Mouse (Mus musculus) CH12.LX (cell line): ENCODE data around the gene Zmat3. TPM values are rescaled to one million over a fixed set of nuclear protein-coding genes. Genes with fewer than 3 reads are reported as not detected.

Experiments
- DNase-seq: peaks from one replicate; pipeline ENCODE4 v3.0.0-alpha.2; 2013; ENCODE audit errors: extremely low read depth
- H3K27ac ChIP-seq: 2 replicates; pipeline ENCODE4 v1.5.1; 2012; ENCODE audit warnings: low read depth, mild to moderate bottlenecking, control low read depth, moderate library complexity; ENCODE audit not compliant: insufficient read depth
- H3K27me3 ChIP-seq: replicated peaks from 2 replicates; pipeline ENCODE3; 2012; ENCODE audit warnings: inconsistent platforms
- H3K36me3 ChIP-seq, 2 experiments: replicated peaks in 1 of 2; 2 replicates each; pipeline versions ENCODE3 to v1.6.1; 2012; ENCODE audit warnings: inconsistent platforms in 1 of 2, low read length in 1 of 2, mild to moderate bottlenecking in 1 of 2, mixed read lengths in 1 of 2, moderate library complexity in 1 of 2; ENCODE audit not compliant: control insufficient read depth in 1 of 2, insufficient read depth in 1 of 2
- H3K4me1 ChIP-seq, 2 experiments: 2 replicates each; pipeline ENCODE4 v1.6.1; 2012; ENCODE audit warnings: inconsistent platforms in 1 of 2, moderate library complexity in 1 of 2; ENCODE audit not compliant: insufficient read depth in 2 of 2, control insufficient read depth in 1 of 2
- H3K4me2 ChIP-seq: 2 replicates; pipeline ENCODE4 v1.6.1; 2012; ENCODE audit warnings: low read depth, mild to moderate bottlenecking, control low read depth; ENCODE audit not compliant: poor library complexity, insufficient read depth, severe bottlenecking
- H3K4me3 ChIP-seq, 3 experiments: fragments of 150-350 bp in 1 of 3; sonication (generic) in 1 of 3; replicated peaks in 1 of 3; 2 replicates each; pipeline versions ENCODE3 to v1.5.1; 2011 to 2012; ENCODE audit warnings: low read depth in 2 of 3, low read length in 2 of 3, mild to moderate bottlenecking in 2 of 3, moderate library complexity in 2 of 3, control low read depth in 1 of 3, improper control_type of control experiment in 1 of 3, inconsistent platforms in 1 of 3, mixed read lengths in 1 of 3; ENCODE audit not compliant: poor library complexity in 1 of 3
- H3K79me2 ChIP-seq: replicated peaks from 2 replicates; pipeline ENCODE4 v1.6.1; 2012; ENCODE audit warnings: mild to moderate bottlenecking, moderate library complexity; ENCODE audit not compliant: control insufficient read depth, poor library complexity, insufficient read depth, severe bottlenecking; ENCODE audit errors: extremely low read depth
- H3K9ac ChIP-seq: 2 replicates; pipeline ENCODE4 v1.6.1; 2012; ENCODE audit warnings: low read depth, mild to moderate bottlenecking, control low read depth, moderate library complexity; ENCODE audit not compliant: insufficient read depth
- H3K9me3 ChIP-seq: replicated peaks from 2 replicates; pipeline ENCODE3; 2012; ENCODE audit warnings: low read length, inconsistent platforms, mixed read lengths
- CHD2 ChIP-seq: IDR thresholded peaks from 2 replicates; pipeline ENCODE4 v1.6.1; 2011; ENCODE audit warnings: low read length, improper control_type of control experiment
- ELF1 ChIP-seq: IDR thresholded peaks from 2 replicates; pipeline ENCODE4 v1.6.1; 2014; ENCODE audit warnings: low read depth, mild to moderate bottlenecking, inconsistent platforms, low read length, improper control_type of control experiment
- EP300 ChIP-seq: IDR thresholded peaks from 2 replicates; pipeline ENCODE4 v1.6.1; 2011; ENCODE audit warnings: low read length, improper control_type of control experiment
- IRF4 ChIP-seq: IDR thresholded peaks from 2 replicates; pipeline ENCODE4 v1.6.1; 2014; ENCODE audit warnings: low read depth, mild to moderate bottlenecking, inconsistent platforms, low read length, improper control_type of control experiment
- KAT2A ChIP-seq: IDR thresholded peaks from 2 replicates; pipeline ENCODE4 v1.6.1; 2012; ENCODE audit warnings: low read length, improper control_type of control experiment, inconsistent platforms; ENCODE audit not compliant: insufficient replicate concordance
- MAFK ChIP-seq: IDR thresholded peaks from 2 replicates; pipeline ENCODE4 v1.6.1; 2011; ENCODE audit warnings: low read length, improper control_type of control experiment; ENCODE audit not compliant: insufficient replicate concordance
- MEF2A ChIP-seq: IDR thresholded peaks from 2 replicates; pipeline ENCODE4 v1.6.1; 2014; ENCODE audit warnings: low read depth, mild to moderate bottlenecking, inconsistent platforms, low read length, improper control_type of control experiment, borderline replicate concordance
- MXI1 ChIP-seq: IDR thresholded peaks from 2 replicates; pipeline ENCODE4 v1.6.1; 2011; ENCODE audit warnings: mild to moderate bottlenecking, low read depth, low read length, improper control_type of control experiment
- MYC ChIP-seq: IDR thresholded peaks from 2 replicates; pipeline ENCODE4 v1.6.1; 2011; ENCODE audit warnings: low read depth, mild to moderate bottlenecking, improper control_type of control experiment, low read length
- NRF1 ChIP-seq: IDR thresholded peaks from 2 replicates; pipeline ENCODE4 v1.6.1; 2014; ENCODE audit warnings: low read depth, mild to moderate bottlenecking, inconsistent platforms, low read length, improper control_type of control experiment, moderate library complexity
- SMC3 ChIP-seq: IDR thresholded peaks from 2 replicates; pipeline ENCODE4 v1.6.1; 2011; ENCODE audit warnings: low read depth, low read length, improper control_type of control experiment
- TCF12 ChIP-seq: IDR thresholded peaks from 2 replicates; pipeline ENCODE4 v1.6.1; 2014; ENCODE audit warnings: low read depth, mild to moderate bottlenecking, inconsistent platforms, low read length, improper control_type of control experiment
- USF1 ChIP-seq: IDR thresholded peaks from 2 replicates; pipeline ENCODE4 v1.6.1; 2014; ENCODE audit warnings: low read depth, mild to moderate bottlenecking, inconsistent platforms, low read length, improper control_type of control experiment
- ZC3H11A ChIP-seq: IDR thresholded peaks from 2 replicates; pipeline ENCODE4 v1.6.1; 2012; ENCODE audit warnings: low read depth, mild to moderate bottlenecking, inconsistent platforms, low read length, improper control_type of control experiment
- ZNF384 ChIP-seq: IDR thresholded peaks from 2 replicates; pipeline ENCODE4 v1.6.1; 2012; ENCODE audit warnings: low read depth, low read length, improper control_type of control experiment, inconsistent platforms
- dilution Hi-C: fragments of 300-500 bp; cut with MboI; formaldehyde crosslinking; loops from 2 replicates; pipeline ENCODE4 v1.14.3; 2020; ENCODE audit warnings: low sequenced_read_pairs; ENCODE audit not compliant: extremely low pct_unique_long_range_greater_than_20kb, extremely low pct_ligation_motif_present
- in situ Hi-C: fragments of 300-500 bp; cut with MboI; formaldehyde crosslinking; loops from 3 replicates; pipeline ENCODE4 v1.14.3; 2019; ENCODE audit warnings: low sequenced_read_pairs, low pct_ligation_motif_present, low pct_unique_long_range_greater_than_20kb, mixed read lengths
- polyA plus RNA-seq: library from polyadenylated mRNA; unstranded; fragments of >175 nt; gene quantifications from 2 replicates; pipeline ENCODE4 v1.2.1, GENCODE M21; 2012; ENCODE audit warnings: low read depth; ENCODE audit not compliant: insufficient read length
- total RNA-seq, 2 experiments: library from RNA; depleted of rRNA; stranded (reverse); fragments of 300-350 nt in 1 of 2; fragments of >200 nt in 1 of 2; gene quantifications; 2 replicates each; pipeline ENCODE4 v1.2.3; 2012 to 2014

Zmat3 gene
- total and polyA plus RNA-seq, 3 experiments, result 13.4 to 21.6 (median 17.2) TPM

GRCm38 (mm10) chr3:32337770-32338169, 28.0 kb downstream of the Zmat3 start:
- peaks cover 58 to 86% of the 10 kb centered on the region in 2 experiments for H3K36me3 ChIP-seq

GRCm38 (mm10) chr3:32334901-32335300, 30.9 kb downstream of the Zmat3 start:
- in situ Hi-C loops (loop anchor here (10.0 to 25.0 kb wide), 2 partner anchors 170 to 352 kb away; no protein-coding TSS in a partner anchor), dilution Hi-C loops (no loop called here)
- no peak for DNase-seq
- no peaks in the 10 kb centered on the region for H3K27me3 ChIP-seq
- H3K36me3 ChIP-seq, result peaks cover 38 to 59% of the 10 kb centered on the region in 2 experiments
- no peaks in the 10 kb centered on the region for H3K79me2 ChIP-seq
- H3K9me3 ChIP-seq, result no peaks in the 10 kb centered on the region
- H3K4me3 ChIP-seq, result no peak overlapping the region
- H3K9ac ChIP-seq, result no peak overlapping the region
- no peaks in the 10 kb centered on the region for H3K4me1 ChIP-seq
- no peak overlapping the region for H3K4me2 ChIP-seq
- H3K27ac ChIP-seq, result no peak overlapping the region
- TF ChIP-seq MEF2A, result no peak
- no peak for TF ChIP-seq EP300
- TF ChIP-seq TCF12, result no peak
- TF ChIP-seq MXI1, result no peak
- no peak for TF ChIP-seq ZC3H11A
- TF ChIP-seq IRF4, result no peak
- no peak for TF ChIP-seq KAT2A
- no peak for TF ChIP-seq NRF1
- no peak for TF ChIP-seq ZNF384
- TF ChIP-seq ELF1, result no peak
- no peak for TF ChIP-seq CHD2
- TF ChIP-seq MAFK, result no peak
- TF ChIP-seq, all 38 proteins: peak for 0

More at GRCm38 (mm10) chr3:32337770-32338169, 28.0 kb downstream of the Zmat3 start:
- no peaks in the 10 kb centered on the region for H3K4me1 ChIP-seq
- in situ Hi-C loops (loop anchor here (10.0 to 25.0 kb wide), 2 partner anchors 167 to 350 kb away; no protein-coding TSS in a partner anchor), dilution Hi-C loops (no loop called here)
- no peak overlapping the region for H3K4me2 ChIP-seq
- H3K4me3 ChIP-seq, result no peak overlapping the region
- H3K27ac ChIP-seq, result no peak overlapping the region
- H3K27me3 ChIP-seq, result no peaks in the 10 kb centered on the region
- H3K9me3 ChIP-seq, result no peaks in the 10 kb centered on the region
- TF ChIP-seq MYC (no peak), USF1 (no peak), SMC3 (no peak)
- no peaks in the 10 kb centered on the region for H3K79me2 ChIP-seq
- no peak for DNase-seq
- H3K9ac ChIP-seq, result no peak overlapping the region
